Mouse (Mus musculus) myocyte (in vitro differentiated cells): Measurements from ENCODE around the gene Btbd10. TPM values are rescaled to one million over a fixed set of nuclear protein-coding genes. Genes with fewer than 3 reads are reported as not detected.

ENCODE experiments used
- H3K27me3 ChIP-seq: one replicate; pipeline ENCODE4 v1.6.1; 2011; ENCODE audit not compliant: control insufficient read depth, insufficient read depth, insufficient read length
- H3K36me3 ChIP-seq: one replicate; pipeline ENCODE4 v1.6.1; 2011; ENCODE audit not compliant: control insufficient read depth, insufficient read depth
- H3K4me2 ChIP-seq: one replicate; pipeline ENCODE4 v1.6.1; 2011; ENCODE audit warnings: low read depth, control low read depth
- H3K4me3 ChIP-seq: one replicate; pipeline ENCODE4 v1.5.1; 2011; ENCODE audit warnings: mild to moderate bottlenecking, control low read depth, moderate library complexity
- H3K79me2 ChIP-seq: one replicate; pipeline ENCODE4 v1.6.1; 2011; ENCODE audit not compliant: control insufficient read depth, insufficient read depth
- H3ac ChIP-seq: one replicate; pipeline ENCODE4 v1.6.1; 2011; ENCODE audit not compliant: control insufficient read depth, insufficient read length
- CEBPB ChIP-seq: IDR thresholded peaks from 2 replicates; pipeline ENCODE4 v1.6.1; 2011; ENCODE audit warnings: mild to moderate bottlenecking, moderate library complexity; ENCODE audit not compliant: poor library complexity, insufficient read depth, severe bottlenecking
- E2F4 ChIP-seq: IDR thresholded peaks from one replicate; pipeline ENCODE4 v1.6.1; 2011; ENCODE audit warnings: mild to moderate bottlenecking, control low read depth, moderate library complexity; ENCODE audit not compliant: insufficient read depth
- MAX ChIP-seq: IDR thresholded peaks from one replicate; pipeline ENCODE4 v1.6.1; 2011; ENCODE audit warnings: low read depth, mild to moderate bottlenecking, control low read depth
- MYOD1 ChIP-seq, 3 experiments: IDR thresholded peaks; one replicate each; pipeline ENCODE4 v1.6.1; 2011; ENCODE audit warnings: control low read depth in 2 of 3, low read depth in 2 of 3, mild to moderate bottlenecking in 2 of 3, moderate library complexity in 1 of 3; ENCODE audit not compliant: insufficient read length in 2 of 3, control insufficient read depth in 1 of 3
- MYOG ChIP-seq, 3 experiments: IDR thresholded peaks; one replicate each; pipeline ENCODE4 v1.6.1; 2011; ENCODE audit warnings: control low read depth in 2 of 3, low read depth in 2 of 3, mild to moderate bottlenecking in 2 of 3; ENCODE audit not compliant: insufficient read length in 2 of 3, control insufficient read depth in 1 of 3, insufficient read depth in 1 of 3
- POLR2A ChIP-seq: IDR thresholded peaks from one replicate; pipeline ENCODE4 v1.6.1; 2011; ENCODE audit warnings: low read depth, mild to moderate bottlenecking, control low read depth, moderate library complexity; ENCODE audit not compliant: insufficient read length
- POLR2AphosphoS2 ChIP-seq: IDR thresholded peaks from one replicate; pipeline ENCODE4 v1.6.1; 2011; ENCODE audit warnings: low read depth, control low read depth; ENCODE audit not compliant: insufficient read length
- REST ChIP-seq: IDR thresholded peaks from one replicate; pipeline ENCODE4 v1.6.1; 2011; ENCODE audit warnings: mild to moderate bottlenecking, control low read depth, moderate library complexity; ENCODE audit not compliant: insufficient read depth, insufficient read length
- SRF ChIP-seq: IDR thresholded peaks from one replicate; pipeline ENCODE4 v1.6.1; 2011; ENCODE audit warnings: low read depth; ENCODE audit not compliant: control insufficient read depth, insufficient read length
- TCF12 ChIP-seq: IDR thresholded peaks from one replicate; pipeline ENCODE4 v1.6.1; 2011; ENCODE audit warnings: mild to moderate bottlenecking, control low read depth; ENCODE audit not compliant: poor library complexity, insufficient read depth, severe bottlenecking
- TCF3 ChIP-seq: IDR thresholded peaks from one replicate; pipeline ENCODE4 v1.6.1; 2011; ENCODE audit warnings: low read depth, control low read depth; ENCODE audit not compliant: insufficient read length
- USF1 ChIP-seq: IDR thresholded peaks from one replicate; pipeline ENCODE4 v1.6.1; 2011; ENCODE audit warnings: low read depth, mild to moderate bottlenecking, control low read depth, moderate library complexity
- polyA plus RNA-seq: library from polyadenylated mRNA; unstranded; fragments of >200 nt; fragmentation: generic; extraction: Trizol; gene quantifications from one replicate; pipeline ENCODE4 v1.2.1, GENCODE M21; 2012; ENCODE audit warnings: missing spikeins

The Btbd10 gene
- polyA plus RNA-seq = 8.0 TPM

- Histone ChIP-seq H3K79me2 (peaks cover 16% of the 10 kb centered on the region), H3K36me3 (peaks cover 15% of the 10 kb centered on the region), H3ac (peak within 1 kb of the TSS; percentile 59), H3K4me2 (peak within 1 kb of the TSS; percentile 90), H3K4me3 (peak within 1 kb of the TSS; percentile 52), H3K27me3 (no peaks in the 10 kb centered on the region)
- TF ChIP-seq TCF12 (no peak), CEBPB (no peak), POLR2A (peak; percentile 87), SRF (no peak), MAX (no peak), USF1 (no peak), MYOD1 (IDR thresholded peaks at IDR 0.05; ENCODE audit: control insufficient read depth in 1 of 3, insufficient read length in 2 of 3, low read depth in 2 of 3) (no peak), POLR2AphosphoS2 (peak; percentile 61), MYOG (IDR thresholded peaks at IDR 0.05; ENCODE audit: control insufficient read depth in 1 of 3, insufficient read depth in 1 of 3, insufficient read length in 2 of 3, low read depth in 2 of 3) (no peak), REST (no peak)
Measured at GRCm38 (mm10) chr7:113368746-113369619, at the start of gene Btbd10. Gene Btbd10, minus strand, starts transcription at chr7:113369392.

GRCm38 (mm10) chr7:113416536-113416935, 47.3 kb upstream of the Btbd10 start:
- Histone ChIP-seq H3K4me3 (no peak overlapping the region), H3K36me3 (no peaks in the 10 kb centered on the region), H3K4me2 (no peak overlapping the region), H3K79me2 (no peaks in the 10 kb centered on the region), H3ac (no peak overlapping the region), H3K27me3 (no peaks in the 10 kb centered on the region)
- TF ChIP-seq CEBPB (no peak), POLR2AphosphoS2 (no peak), E2F4 (no peak), MAX (no peak), REST (no peak), MYOG (IDR thresholded peaks at IDR 0.05; ENCODE audit: control insufficient read depth in 1 of 3, insufficient read depth in 1 of 3, insufficient read length in 2 of 3, low read depth in 2 of 3) (no peak), POLR2A (no peak)

DNA sequence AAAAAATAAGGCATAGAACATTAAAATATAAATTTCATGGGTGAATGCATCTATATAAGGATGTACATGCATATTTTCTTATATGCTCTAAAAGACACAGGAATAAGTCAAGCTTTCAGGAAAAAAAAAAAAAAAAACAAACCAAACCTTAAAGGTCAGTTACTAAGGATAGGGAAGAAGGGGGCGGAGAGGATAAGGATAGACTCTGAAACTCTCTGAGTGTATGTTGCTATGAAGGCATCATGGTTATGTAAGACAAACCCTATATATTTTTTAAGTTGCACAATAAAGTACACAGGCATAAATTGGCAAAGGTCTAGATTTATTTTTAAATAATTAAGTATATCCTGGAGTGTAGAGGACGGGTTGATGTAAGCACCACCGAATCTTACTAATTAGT, 46.1 kb upstream of the Btbd10 start:
- no peak overlapping the region for H3K4me3 ChIP-seq
- no peak overlapping the region for H3ac ChIP-seq
- H3K79me2 ChIP-seq = no peaks in the 10 kb centered on the region
- no peaks in the 10 kb centered on the region for H3K36me3 ChIP-seq
- H3K27me3 ChIP-seq = no peaks in the 10 kb centered on the region
- TF ChIP-seq SRF = no peak
- TF ChIP-seq POLR2AphosphoS2 = no peak
- no peak for TF ChIP-seq MAX
- TF ChIP-seq POLR2A = no peak
- no peak for TF ChIP-seq E2F4
- TF ChIP-seq REST = no peak
- TF ChIP-seq MYOD1 (IDR thresholded peaks at IDR 0.05; ENCODE audit: control insufficient read depth in 1 of 3, insufficient read length in 2 of 3, low read depth in 2 of 3) = no peak
- TF ChIP-seq CEBPB = no peak
- H3K4me2 ChIP-seq = no peak overlapping the region

DNA sequence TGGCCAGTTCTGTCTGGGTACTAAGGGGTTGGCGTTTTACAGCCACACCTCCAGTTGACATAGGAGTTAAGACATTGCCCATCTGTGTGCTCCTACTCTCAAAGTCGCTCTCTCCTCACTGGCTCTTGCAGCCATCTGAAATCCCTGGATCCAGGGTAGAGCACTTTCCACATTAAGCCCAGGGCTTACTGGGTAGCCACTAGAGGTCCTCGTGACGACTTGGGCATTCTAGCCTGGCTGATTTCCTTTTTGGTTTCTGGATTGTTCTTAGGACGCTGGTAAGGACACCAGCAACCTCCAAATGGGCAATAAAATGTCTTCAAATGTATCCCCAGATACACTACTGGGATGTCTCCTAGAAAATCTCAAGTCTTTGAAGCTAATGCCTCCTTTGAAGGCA, 39.5 kb upstream of the Btbd10 start:
- TF ChIP-seq SRF (no peak), E2F4 (no peak), TCF3 (no peak), REST (no peak), POLR2A (no peak), MYOD1 (IDR thresholded peaks at IDR 0.05; ENCODE audit: control insufficient read depth in 1 of 3, insufficient read length in 2 of 3, low read depth in 2 of 3) (no peak), CEBPB (no peak), MYOG (IDR thresholded peaks at IDR 0.05; ENCODE audit: control insufficient read depth in 1 of 3, insufficient read depth in 1 of 3, insufficient read length in 2 of 3, low read depth in 2 of 3) (no peak), POLR2AphosphoS2 (no peak)

GRCm38 (mm10) chr7:113398083-113398482, 28.9 kb upstream of the Btbd10 start:
- TF ChIP-seq MAX (no peak), TCF12 (no peak), SRF (no peak), MYOD1 (IDR thresholded peaks at IDR 0.05; ENCODE audit: control insufficient read depth in 1 of 3, insufficient read length in 2 of 3, low read depth in 2 of 3) (no peak), MYOG (IDR thresholded peaks at IDR 0.05; ENCODE audit: control insufficient read depth in 1 of 3, insufficient read depth in 1 of 3, insufficient read length in 2 of 3, low read depth in 2 of 3) (no peak)
- no peaks in the 10 kb centered on the region for H3K79me2 ChIP-seq

More for the DNA sequence above, 39.5 kb upstream of the Btbd10 start:
- Histone ChIP-seq H3ac (no peak overlapping the region), H3K4me3 (no peak overlapping the region), H3K79me2 (no peaks in the 10 kb centered on the region), H3K27me3 (no peaks in the 10 kb centered on the region), H3K4me2 (no peak overlapping the region), H3K36me3 (no peaks in the 10 kb centered on the region)

More at GRCm38 (mm10) chr7:113398083-113398482, 28.9 kb upstream of the Btbd10 start:
- H3K4me2 ChIP-seq = no peak overlapping the region
- no peaks in the 10 kb centered on the region for H3K27me3 ChIP-seq
- no peaks in the 10 kb centered on the region for H3K36me3 ChIP-seq
- H3ac ChIP-seq = no peak overlapping the region
- no peak overlapping the region for H3K4me3 ChIP-seq
